Mouse (Mus musculus) kidney, adult 18-20 months (tissue): ENCODE results near the gene Jagn1.

Experiments
- DNase-seq: peaks from one replicate; pipeline ENCODE4 v3.0.0; 2021

Gene Jagn1

DNA sequence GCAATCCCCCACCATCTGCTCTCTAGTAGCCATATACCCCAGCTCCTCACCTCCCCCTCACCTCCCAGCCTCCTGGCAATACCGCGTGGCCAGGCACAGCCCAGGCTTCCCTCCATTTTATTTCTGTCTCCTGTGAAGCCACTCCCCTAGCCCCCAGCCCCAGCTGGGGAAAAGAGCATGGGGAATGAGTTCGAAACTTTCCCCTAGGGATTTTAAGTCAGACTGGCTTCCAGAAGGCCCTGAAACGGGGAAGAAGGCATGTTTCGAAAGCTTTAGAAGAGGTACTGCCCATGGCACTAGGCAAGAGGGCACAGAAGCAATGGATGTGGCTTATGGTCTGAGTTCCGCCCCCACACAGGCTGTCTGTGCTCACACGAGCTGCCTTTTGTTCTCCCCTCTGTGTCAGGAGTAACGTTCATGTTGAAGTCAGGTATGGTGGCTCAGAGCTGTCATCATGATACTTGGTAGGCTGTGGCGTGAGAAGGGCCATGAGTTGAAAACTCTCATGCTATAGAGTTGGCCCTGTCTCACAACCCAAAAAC lies 6.6 kb upstream of the Jagn1 start, which contains the start of gene Cidec:
Gene Cidec, minus strand, starts transcription at position 97 of the 542 bp plus-strand sequence.
- no peak for DNase-seq

GRCm38 (mm10) chr6:113437135-113437534 lies 5.2 kb upstream of the Jagn1 start:
- no peak for DNase-seq

GRCm38 (mm10) chr6:113438721-113439430 lies 3.5 kb upstream of the Jagn1 start:
- no peak for DNase-seq

GRCm38 (mm10) chr6:113440686-113441085 lies 1.7 kb upstream of the Jagn1 start:
- DNase-seq = no peak

DNA sequence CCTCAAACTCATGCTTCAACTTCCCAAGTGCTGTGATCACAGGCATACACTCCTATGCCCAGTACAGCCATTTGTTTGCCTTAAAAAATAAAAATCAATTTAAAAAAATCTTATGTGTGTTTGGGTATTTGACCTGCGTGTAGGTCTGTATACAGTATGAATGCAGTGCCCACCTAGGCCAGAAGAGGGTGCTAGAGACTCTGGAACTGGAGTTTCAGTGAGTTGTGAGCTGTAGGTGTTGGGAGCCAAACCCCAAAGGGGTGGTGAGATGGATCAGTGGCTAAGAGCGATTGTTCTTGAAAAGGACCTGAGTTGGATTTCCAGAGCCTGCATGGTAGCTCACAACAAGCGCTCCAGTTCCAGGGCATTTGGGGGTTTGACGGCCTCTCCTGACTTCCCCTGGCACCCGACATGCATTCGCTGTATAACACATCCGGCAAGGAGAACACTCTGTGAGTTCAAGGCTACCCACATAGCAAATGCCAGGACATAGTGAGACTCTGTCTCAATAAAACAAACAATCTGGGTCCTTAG lies 1.2 kb upstream of the Jagn1 start:
- peak; percentile 87 for DNase-seq

GRCm38 (mm10) chr6:113442087-113442441 lies 305 bp upstream of the Jagn1 start:
- no peak for DNase-seq

DNA sequence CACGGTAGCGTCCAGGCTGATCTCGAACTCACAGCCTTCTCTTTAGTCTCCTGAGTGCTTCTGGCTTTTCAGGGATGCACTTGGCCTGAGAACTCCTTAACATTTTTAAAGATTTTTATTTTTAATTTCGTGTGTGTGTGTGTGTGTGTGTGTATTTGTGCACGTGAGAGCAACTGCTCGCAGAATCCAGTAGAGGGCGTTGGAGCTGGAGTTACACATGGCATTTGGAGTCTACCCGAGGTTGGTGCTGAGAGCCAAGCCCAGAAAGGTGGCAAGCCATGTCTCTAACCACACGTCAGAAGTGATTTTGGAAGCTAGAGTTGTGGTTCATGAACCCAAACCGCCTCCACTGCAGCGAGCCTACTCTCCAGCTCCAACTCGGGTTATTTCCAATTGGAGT lies 722 bp downstream of the Jagn1 start:
- no peak for DNase-seq

GRCm38 (mm10) chr6:113444207-113444965 lies 2.0 kb downstream of the Jagn1 start:
- peak; percentile 28 for DNase-seq

- DNase-seq = no peak
Observed at GRCm38 (mm10) chr6:113447639-113448038, 5.3 kb downstream of the Jagn1 start.

DNA sequence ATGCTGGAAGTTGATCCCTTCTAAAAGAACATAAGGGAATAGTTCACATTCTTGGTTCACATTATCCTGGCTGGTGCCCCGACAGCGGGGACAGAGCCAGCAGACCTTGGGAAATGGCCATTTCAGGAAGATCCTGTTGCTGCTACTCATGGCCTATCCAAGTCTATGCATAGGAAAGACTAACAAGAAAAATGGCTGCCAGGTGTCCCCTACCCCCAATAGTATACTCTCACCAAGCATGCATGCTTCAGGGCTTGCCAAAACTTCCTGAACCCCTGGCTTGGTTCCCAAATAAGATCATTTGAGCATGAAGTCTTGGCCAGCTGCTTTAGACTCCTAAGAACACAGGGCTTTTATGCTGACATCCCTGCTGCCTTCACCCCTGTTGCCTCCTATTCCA lies 9.5 kb downstream of the Jagn1 start:
- peak; percentile 40 for DNase-seq

DNA sequence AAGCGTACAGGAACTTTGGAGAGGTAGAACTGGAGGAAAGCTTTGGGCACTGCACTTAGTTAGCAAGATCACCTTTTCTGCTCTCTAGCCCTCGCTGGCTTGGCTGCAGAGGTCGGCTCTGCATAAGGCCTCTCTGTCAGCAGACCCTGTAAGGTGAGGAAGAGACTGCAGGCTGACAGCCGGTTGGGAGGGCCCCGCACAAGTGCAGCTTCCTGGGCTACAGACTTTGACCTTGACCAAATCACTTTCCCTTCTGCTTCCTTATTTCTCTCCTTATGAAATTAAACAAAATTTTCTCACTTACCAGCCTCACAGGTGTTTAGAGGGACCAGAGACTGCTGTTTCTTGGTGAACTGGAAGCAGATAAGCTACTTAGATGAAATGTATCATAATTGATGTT lies 12.6 kb downstream of the Jagn1 start:
- DNase-seq = no peak

- DNase-seq = no peak
Observed at GRCm38 (mm10) chr6:113457952-113458534, 15.7 kb downstream of the Jagn1 start, which contains the start of gene Il17re. TSS of gene Il17re (plus strand) at chr6:113458484.

DNA sequence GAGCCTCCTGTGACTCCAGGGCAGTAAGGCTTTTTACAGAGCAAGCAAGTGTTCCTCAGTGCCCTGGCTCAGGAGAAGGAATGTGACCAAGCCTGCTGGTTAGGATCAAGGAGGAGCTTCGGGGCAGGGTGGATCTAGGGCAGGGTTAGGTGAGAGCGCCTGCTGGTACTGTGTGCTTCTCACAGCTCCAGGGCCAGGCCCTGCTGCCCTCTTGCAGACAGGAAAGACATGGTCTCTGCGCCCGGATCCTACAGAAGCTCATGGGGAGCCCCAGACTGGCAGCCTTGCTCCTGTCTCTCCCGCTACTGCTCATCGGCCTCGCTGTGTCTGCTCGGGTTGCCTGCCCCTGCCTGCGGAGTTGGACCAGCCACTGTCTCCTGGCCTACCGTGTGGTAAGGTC lies 16.3 kb downstream of the Jagn1 start:
- peak; percentile 59 for DNase-seq

- DNase-seq = no peak
Observed at GRCm38 (mm10) chr6:113464040-113464439, 21.7 kb downstream of the Jagn1 start.

DNA sequence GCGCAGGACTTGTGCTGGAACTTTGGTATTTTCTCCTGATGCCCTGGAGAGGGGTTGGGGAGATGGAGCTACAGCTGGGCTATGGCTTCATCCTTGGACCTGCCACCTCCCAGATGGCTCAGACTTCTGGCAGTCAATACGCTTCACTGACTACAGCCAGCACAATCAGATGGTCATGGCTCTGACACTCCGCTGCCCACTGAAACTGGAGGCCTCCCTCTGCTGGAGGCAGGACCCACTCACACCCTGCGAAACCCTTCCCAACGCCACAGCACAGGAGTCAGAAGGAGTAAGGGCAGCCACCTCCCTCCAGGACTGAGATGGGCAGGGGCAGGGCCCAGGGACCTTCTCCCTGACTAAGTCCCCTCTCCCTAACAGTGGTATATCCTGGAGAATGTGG lies 23.2 kb downstream of the Jagn1 start:
- no peak for DNase-seq

GRCm38 (mm10) chr6:113468512-113468911 lies 26.1 kb downstream of the Jagn1 start:
- no peak for DNase-seq

- peak; percentile 80 for DNase-seq
Observed at GRCm38 (mm10) chr6:113469021-113469420, 26.7 kb downstream of the Jagn1 start.

- DNase-seq = peak; percentile 86
Observed at GRCm38 (mm10) chr6:113469432-113469831, 27.1 kb downstream of the Jagn1 start.

- DNase-seq = peak; percentile 76
Observed at GRCm38 (mm10) chr6:113471297-113471936, 29.0 kb downstream of the Jagn1 start, which contains the start of gene Il17rc. TSS of gene Il17rc (plus strand) at chr6:113471427.

DNA sequence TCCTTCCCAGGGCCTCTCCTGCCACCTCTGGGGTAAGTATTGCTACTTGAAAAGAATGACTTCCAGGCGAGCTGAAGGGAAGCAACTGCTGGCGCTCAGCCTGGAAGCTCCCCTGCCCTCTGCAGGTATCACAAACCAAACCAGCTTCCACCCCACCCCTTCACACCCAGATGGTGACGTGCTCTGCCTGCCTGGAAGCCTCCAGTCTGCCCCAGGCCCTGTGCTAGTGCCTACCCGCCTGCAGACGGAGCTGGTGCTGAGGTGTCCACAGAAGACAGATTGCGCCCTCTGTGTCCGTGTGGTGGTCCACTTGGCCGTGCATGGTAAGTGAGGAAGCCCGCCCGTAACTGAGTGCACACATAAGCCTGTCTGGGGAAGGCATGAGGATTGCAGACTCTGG lies 29.7 kb downstream of the Jagn1 start:
- no peak for DNase-seq

- DNase-seq = no peak
Observed at GRCm38 (mm10) chr6:113473246-113473645, 30.9 kb downstream of the Jagn1 start.

DNA sequence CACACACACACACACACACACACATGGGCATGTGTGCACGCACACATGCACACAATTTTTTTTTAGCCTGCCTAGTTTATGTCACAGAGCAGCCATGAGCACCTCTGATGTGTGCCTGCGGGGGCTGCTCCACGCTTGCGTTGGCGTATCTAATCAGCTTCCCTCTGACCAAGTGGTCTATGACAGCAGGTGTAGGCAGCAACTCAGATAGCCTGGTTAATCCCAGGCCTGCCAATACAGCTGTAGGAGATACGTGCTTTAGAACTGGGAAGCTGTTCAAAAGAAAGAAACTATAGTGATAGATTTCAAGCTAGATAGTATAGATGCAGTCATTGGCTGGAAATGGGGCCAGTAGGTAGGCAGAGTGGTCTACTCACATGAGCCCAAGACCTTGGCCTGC lies 31.3 kb downstream of the Jagn1 start:
- no peak for DNase-seq

DNA sequence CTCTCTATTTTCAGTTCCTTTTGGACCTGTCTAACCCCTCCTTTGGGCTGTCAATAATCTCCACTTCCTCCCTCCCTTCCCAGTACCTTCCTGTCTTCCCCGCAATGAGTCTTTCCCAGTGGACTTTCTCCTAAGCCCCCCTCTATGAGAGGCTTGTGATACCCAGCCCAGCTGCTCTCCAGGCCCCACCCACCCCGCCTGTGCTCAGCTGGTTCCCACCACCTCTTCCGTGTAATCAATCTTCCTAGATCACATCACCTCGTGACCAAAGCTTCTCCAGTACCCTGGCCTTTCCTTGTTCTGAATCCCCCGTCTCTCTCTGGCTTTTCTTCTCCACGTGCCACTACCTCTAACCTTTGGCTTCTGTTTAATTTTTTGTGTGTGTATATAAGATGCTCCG lies 35.0 kb downstream of the Jagn1 start:
- no peak for DNase-seq
